Mouse (Mus musculus) embryonic facial prominence, embryonic 12.5 days (tissue): Measurements from ENCODE around the gene Rft1. TPM values are rescaled to one million over a fixed set of nuclear protein-coding genes. Genes with fewer than 3 reads are reported as not detected.

Experiments
- ATAC-seq: fragments of 200-750 bp; cut with Nextera tagmentation; 2 replicates; pipeline ENCODE4 v1.8.0; 2017; ENCODE audit not compliant: insufficient number of reproducible peaks, insufficient read depth, low FRiP score, low TSS enrichment
- H3K27ac ChIP-seq: fragments of 300-500 bp; sonication (generic); 2 replicates; pipeline ENCODE4 v1.5.1; 2016; ENCODE audit warnings: mild to moderate bottlenecking
- H3K27me3 ChIP-seq: fragments of 300-500 bp; sonication (generic); 2 replicates; pipeline ENCODE4 v1.6.1; 2016; ENCODE audit warnings: mild to moderate bottlenecking, moderate library complexity
- H3K36me3 ChIP-seq: fragments of 300-500 bp; sonication (generic); 2 replicates; pipeline ENCODE4 v1.6.1; 2016; ENCODE audit warnings: mild to moderate bottlenecking
- H3K4me1 ChIP-seq: fragments of 300-500 bp; sonication (generic); 2 replicates; pipeline ENCODE4 v1.6.1; 2016
- H3K4me2 ChIP-seq: fragments of 300-500 bp; sonication (generic); replicated peaks from 2 replicates; pipeline ENCODE4 v1.6.1; 2016; ENCODE audit warnings: mild to moderate bottlenecking, moderate library complexity
- H3K4me3 ChIP-seq: fragments of 300-500 bp; sonication (generic); 2 replicates; pipeline ENCODE4 v1.5.1; 2016; ENCODE audit warnings: mild to moderate bottlenecking
- H3K9ac ChIP-seq: fragments of 300-500 bp; sonication (generic); 2 replicates; pipeline ENCODE4 v1.6.1; 2016; ENCODE audit warnings: mild to moderate bottlenecking, moderate library complexity
- H3K9me3 ChIP-seq: fragments of 300-500 bp; sonication (generic); 2 replicates; pipeline ENCODE4 v1.6.1; 2016; ENCODE audit warnings: mild to moderate bottlenecking, moderate library complexity
- WGBS: fragments of 180-500 bp; shearing (Covaris S2); methylation state at CpG from one replicate; pipeline ENCODE4 v1.1.7; 2016; 5-methylcytosine and 5-hydroxymethylcytosine counted together
- polyA plus RNA-seq: library from polyadenylated mRNA; unstranded; fragments of >200 nt; fragmentation: Nextera tagmentation; extraction: Ambion mirVana; gene quantifications from 2 replicates; pipeline ENCODE4 v1.2.1, GENCODE M21; 2016

The Rft1 gene
- polyA plus RNA-seq, 1 experiment from 2014 or later, result 20.0 TPM

- Histone ChIP-seq H3K9me3 (no peaks in the 10 kb centered on the region), H3K27ac (no peak overlapping the region), H3K4me3 (no peak overlapping the region), H3K27me3 (no peaks in the 10 kb centered on the region), H3K9ac (no peak overlapping the region), H3K36me3 (no peaks in the 10 kb centered on the region), H3K4me2 (no peak overlapping the region), H3K4me1 (peaks cover 11% of the 10 kb centered on the region; the same call in 1 of the 2 replicates)
- WGBS, result 80% methylated on average over 7 of the region's 7 CpGs
- ATAC-seq, result no peak
Measured at GRCm38 (mm10) chr14:30619982-30620578, 34.1 kb upstream of the Rft1 start.

- H3K4me1 ChIP-seq, result peaks cover 14% of the 10 kb centered on the region; the same call in 1 of the 2 replicates
- no peaks in the 10 kb centered on the region for H3K27me3 ChIP-seq
- H3K4me2 ChIP-seq, result no peak overlapping the region
- 84% methylated on average over 7 of the region's 7 CpGs for WGBS
- H3K4me3 ChIP-seq, result no peak overlapping the region
- no peak overlapping the region for H3K27ac ChIP-seq
- H3K36me3 ChIP-seq, result no peaks in the 10 kb centered on the region
- no peaks in the 10 kb centered on the region for H3K9me3 ChIP-seq
- no peak for ATAC-seq
- no peak overlapping the region for H3K9ac ChIP-seq
Measured at GRCm38 (mm10) chr14:30622130-30622529, 32.0 kb upstream of the Rft1 start.

GRCm38 (mm10) chr14:30622556-30622955 lies 31.6 kb upstream of the Rft1 start:
- H3K9me3 ChIP-seq, result no peaks in the 10 kb centered on the region
- no peaks in the 10 kb centered on the region for H3K27me3 ChIP-seq
- WGBS, result 89% methylated on average over 8 of the region's 8 CpGs
- H3K4me1 ChIP-seq, result peaks cover 14% of the 10 kb centered on the region; the same call in 1 of the 2 replicates
- no peak overlapping the region for H3K4me3 ChIP-seq
- no peak overlapping the region for H3K4me2 ChIP-seq
- no peaks in the 10 kb centered on the region for H3K36me3 ChIP-seq
- no peak for ATAC-seq
- H3K9ac ChIP-seq, result no peak overlapping the region
- no peak overlapping the region for H3K27ac ChIP-seq

GRCm38 (mm10) chr14:30624277-30624721 lies 29.9 kb upstream of the Rft1 start:
- WGBS, result 58% methylated on average over 8 of the region's 8 CpGs
- peak overlapping the region; percentile 84 for H3K4me2 ChIP-seq
- H3K36me3 ChIP-seq, result no peaks in the 10 kb centered on the region
- H3K27ac ChIP-seq, result no peak overlapping the region
- H3K4me3 ChIP-seq, result peak overlapping the region; percentile 81
- no peak for ATAC-seq
- H3K9ac ChIP-seq, result no peak overlapping the region
- H3K9me3 ChIP-seq, result no peaks in the 10 kb centered on the region
- H3K4me1 ChIP-seq, result peaks cover 14% of the 10 kb centered on the region; the same call in 1 of the 2 replicates
- H3K27me3 ChIP-seq, result no peaks in the 10 kb centered on the region

- no peaks in the 10 kb centered on the region for H3K36me3 ChIP-seq
- peak overlapping the region; percentile 81 for H3K4me3 ChIP-seq
- peaks cover 14% of the 10 kb centered on the region; the same call in 1 of the 2 replicates for H3K4me1 ChIP-seq
- ATAC-seq, result 0 out of 2 replicates have a peak, but pooled peaks have one; percentile 30
- H3K9ac ChIP-seq, result peak overlapping the region; percentile 71
- H3K27ac ChIP-seq, result peak overlapping the region; percentile 46; the same call in 1 of the 2 replicates
- H3K9me3 ChIP-seq, result no peaks in the 10 kb centered on the region
- peak overlapping the region; percentile 84 for H3K4me2 ChIP-seq
- no peaks in the 10 kb centered on the region for H3K27me3 ChIP-seq
- under 1% methylated on average over 39 of the region's 39 CpGs for WGBS
Measured at GRCm38 (mm10) chr14:30625131-30625807, 28.9 kb upstream of the Rft1 start.

GRCm38 (mm10) chr14:30625856-30626726 lies 28.1 kb upstream of the Rft1 start, which contains the start of gene Prkcd:
Gene Prkcd, minus strand, starts transcription at chr14:30626210.
- no peaks in the 10 kb centered on the region for H3K27me3 ChIP-seq
- peaks cover 14% of the 10 kb centered on the region; the same call in 1 of the 2 replicates for H3K4me1 ChIP-seq
- ATAC-seq, result peak; percentile 71
- H3K36me3 ChIP-seq, result no peaks in the 10 kb centered on the region
- H3K27ac ChIP-seq, result peak within 1 kb of the TSS; percentile 67
- peak within 1 kb of the TSS; percentile 84 for H3K4me2 ChIP-seq
- peak within 1 kb of the TSS; percentile 81 for H3K4me3 ChIP-seq
- no peaks in the 10 kb centered on the region for H3K9me3 ChIP-seq
- H3K9ac ChIP-seq, result peak within 1 kb of the TSS; percentile 71
- WGBS, result under 1% methylated on average over 70 of the region's 71 CpGs

GRCm38 (mm10) chr14:30626756-30627742 lies 27.1 kb upstream of the Rft1 start:
- Histone ChIP-seq H3K9me3 (no peaks in the 10 kb centered on the region), H3K27me3 (no peaks in the 10 kb centered on the region), H3K4me2 (peak overlapping the region; percentile 84), H3K36me3 (no peaks in the 10 kb centered on the region), H3K9ac (peak overlapping the region; percentile 71; the same call in 1 of the 2 replicates), H3K4me1 (peaks cover 14% of the 10 kb centered on the region; the same call in 1 of the 2 replicates), H3K4me3 (peak overlapping the region; percentile 81), H3K27ac (peak overlapping the region; percentile 67)
- no peak; the same call in 1 of the 2 replicates for ATAC-seq
- WGBS, result 57% methylated on average over 12 of the region's 12 CpGs

- no peak overlapping the region for H3K9ac ChIP-seq
- H3K4me3 ChIP-seq, result no peak overlapping the region
- peaks cover 18% of the 10 kb centered on the region; the same call in 1 of the 2 replicates for H3K4me1 ChIP-seq
- no peaks in the 10 kb centered on the region for H3K9me3 ChIP-seq
- H3K27me3 ChIP-seq, result no peaks in the 10 kb centered on the region
- no peak overlapping the region for H3K27ac ChIP-seq
- no peak for ATAC-seq
- H3K4me2 ChIP-seq, result no peak overlapping the region
- WGBS, result 87% methylated on average over 5 of the region's 5 CpGs
- no peaks in the 10 kb centered on the region for H3K36me3 ChIP-seq
Measured at GRCm38 (mm10) chr14:30628235-30628634, 25.9 kb upstream of the Rft1 start.

GRCm38 (mm10) chr14:30629839-30630238 lies 24.3 kb upstream of the Rft1 start:
- no peak overlapping the region for H3K9ac ChIP-seq
- H3K9me3 ChIP-seq, result no peaks in the 10 kb centered on the region
- H3K27ac ChIP-seq, result no peak overlapping the region
- ATAC-seq, result no peak
- no peak overlapping the region for H3K4me2 ChIP-seq
- H3K27me3 ChIP-seq, result no peaks in the 10 kb centered on the region
- no peak overlapping the region for H3K4me3 ChIP-seq
- H3K36me3 ChIP-seq, result no peaks in the 10 kb centered on the region
- H3K4me1 ChIP-seq, result peaks cover 10% of the 10 kb centered on the region; the same call in 1 of the 2 replicates
- 35% methylated on average over 4 of the region's 4 CpGs for WGBS

GRCm38 (mm10) chr14:30630811-30631576 lies 23.2 kb upstream of the Rft1 start:
- WGBS, result 71% methylated on average over 5 of the region's 5 CpGs
- no peak overlapping the region for H3K27ac ChIP-seq
- ATAC-seq, result no peak

More at GRCm38 (mm10) chr14:30630811-30631576, 23.2 kb upstream of the Rft1 start:
- Histone ChIP-seq H3K4me1 (peaks cover 7% of the 10 kb centered on the region; the same call in 1 of the 2 replicates), H3K9ac (no peak overlapping the region), H3K4me3 (no peak overlapping the region), H3K27me3 (no peaks in the 10 kb centered on the region), H3K36me3 (no peaks in the 10 kb centered on the region), H3K9me3 (no peaks in the 10 kb centered on the region), H3K4me2 (no peak overlapping the region)
